Mouse (Mus musculus): ENCODE results near the gene Sema3a.

Gene Sema3a

DNA sequence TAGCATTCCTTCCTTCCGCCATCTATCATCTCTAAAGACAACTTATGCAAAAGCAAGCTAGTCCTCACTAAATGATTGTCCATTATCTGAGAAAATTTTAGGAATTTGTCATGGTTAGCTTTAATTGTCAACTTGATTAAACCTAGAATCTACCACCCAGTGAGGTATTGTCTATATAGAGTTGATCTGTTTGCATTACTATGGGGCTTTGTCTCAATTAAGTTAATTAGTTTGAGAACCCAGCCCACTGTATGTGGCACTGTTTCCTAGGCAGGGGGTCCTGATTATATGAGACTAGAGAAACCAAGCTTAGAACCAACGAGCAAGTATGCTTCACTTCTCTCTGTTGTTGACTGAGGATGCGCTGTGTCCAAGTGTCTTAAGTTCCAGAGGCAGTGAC is 194.9 kb downstream of the Sema3a start:
- DNase-seq (ENCODE audit: low spot score): no peak

DNA sequence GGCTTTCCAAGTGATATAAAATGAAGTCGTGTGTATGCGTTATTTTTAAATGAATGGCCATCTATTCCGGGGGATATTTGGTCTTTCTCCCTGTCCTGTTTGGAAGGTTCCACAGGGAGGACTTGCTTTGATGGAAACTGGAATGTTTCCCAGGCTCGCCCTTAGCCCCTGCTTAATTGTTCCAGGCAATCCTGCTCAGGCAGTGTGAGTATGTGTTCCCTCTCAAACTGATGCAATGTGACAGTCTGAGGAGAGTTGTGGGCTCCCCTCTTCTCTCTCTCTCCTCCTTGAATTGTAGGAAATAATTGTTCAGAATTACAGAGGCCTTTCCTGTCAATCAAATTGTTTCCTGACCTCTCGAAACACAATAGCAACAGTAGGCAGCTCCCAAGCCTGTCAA is 202.1 kb downstream of the Sema3a start:
- DNase-seq (ENCODE audit: low spot score): no peak

DNA sequence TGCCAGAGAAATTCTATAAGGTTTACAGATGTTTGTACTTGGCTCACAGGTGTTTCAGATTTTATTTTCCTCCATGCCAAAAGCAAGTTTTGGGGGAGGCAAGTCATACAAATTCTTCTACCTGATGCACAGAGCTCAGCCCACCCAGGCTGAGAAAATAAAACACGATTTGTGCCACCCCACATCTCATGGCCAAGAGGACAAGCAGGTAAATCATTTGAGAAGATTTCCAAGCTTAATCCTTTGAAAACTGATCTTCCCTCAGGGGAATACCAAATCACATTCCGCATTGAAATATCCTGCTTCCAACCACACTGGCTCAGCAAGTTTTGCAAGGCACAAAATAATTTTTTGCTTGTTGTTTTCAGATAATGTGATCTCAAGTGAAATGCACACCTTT is 206.2 kb downstream of the Sema3a start:
- no peak for DNase-seq (ENCODE audit: low spot score)

DNA sequence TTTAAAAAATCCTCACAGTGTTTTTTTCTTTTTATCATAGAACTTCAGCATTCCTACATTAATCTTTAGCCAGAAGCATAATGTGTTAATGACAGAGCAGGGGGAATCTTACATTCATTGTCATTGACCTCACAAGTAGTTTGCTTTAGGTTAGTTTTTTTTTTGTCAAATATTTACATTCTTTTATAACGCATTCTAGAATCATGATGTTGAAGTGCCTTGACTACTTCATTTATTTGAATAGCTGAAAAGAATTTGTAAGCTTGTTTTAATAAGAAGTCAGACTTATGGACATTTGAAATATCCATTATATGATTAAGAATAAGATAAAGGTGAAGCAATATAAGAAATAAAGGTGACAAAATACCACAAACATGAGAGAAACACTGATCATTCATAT is 212.5 kb downstream of the Sema3a start:
- DNase-seq (ENCODE audit: low spot score): no peak

DNA sequence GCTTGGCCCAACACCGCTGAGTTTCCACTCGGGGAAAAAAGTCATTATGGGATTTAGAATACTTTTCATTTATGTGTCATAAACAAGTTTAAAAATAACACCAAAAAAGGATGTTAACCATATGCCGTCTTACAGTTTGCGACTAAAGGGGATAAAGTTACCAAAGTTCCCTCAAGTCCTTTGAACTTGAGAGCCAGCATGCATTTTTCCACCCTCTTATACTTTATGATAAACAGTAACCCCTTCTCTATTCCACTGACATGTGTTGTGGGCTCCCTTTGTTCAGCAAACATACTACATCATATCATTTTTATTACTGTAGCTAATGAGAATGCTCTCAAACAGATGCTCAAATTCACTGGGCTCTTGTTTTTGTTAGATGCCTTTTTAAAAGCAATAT is 221.9 kb downstream of the Sema3a start:
- no peak for DNase-seq (ENCODE audit: low spot score)

DNA sequence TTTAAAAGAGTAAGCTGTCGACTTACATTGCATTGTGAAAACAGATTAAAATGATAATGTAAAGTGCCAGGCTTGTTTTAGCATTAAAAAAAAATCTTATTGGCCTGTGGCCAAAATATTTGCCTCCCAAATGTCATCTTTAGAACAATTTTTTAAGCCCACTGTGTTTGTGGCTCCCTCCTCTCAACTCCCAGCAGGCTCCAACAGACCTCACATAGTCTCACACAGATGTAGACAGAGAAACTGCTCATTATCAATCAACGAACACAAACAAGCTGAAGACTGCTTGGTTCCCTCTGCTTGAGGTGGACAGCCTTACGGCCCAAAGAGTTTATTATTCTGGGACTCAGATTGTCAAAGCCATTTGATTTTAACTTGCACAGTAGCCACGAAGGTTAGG is 226.4 kb downstream of the Sema3a start:
- DNase-seq (ENCODE audit: low spot score): no peak

DNA sequence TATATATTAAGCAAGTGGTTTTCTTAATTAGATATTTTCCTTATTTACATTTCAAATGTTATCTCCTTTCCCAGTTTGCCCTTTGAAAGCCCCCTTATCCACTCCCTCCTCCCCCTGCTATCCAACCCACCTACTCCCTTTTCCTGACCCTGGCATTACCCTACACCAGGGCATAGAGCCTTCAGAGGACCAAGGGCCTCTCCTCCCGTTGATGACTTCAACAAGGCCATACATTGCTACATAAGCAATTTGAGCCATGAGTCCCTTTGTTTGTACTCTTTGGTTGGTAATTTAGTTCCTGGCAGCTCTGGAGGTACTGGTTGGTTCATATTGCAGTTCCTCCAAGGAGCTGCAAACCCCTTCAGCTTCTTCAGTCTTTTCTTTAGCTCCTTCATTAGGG is 227.8 kb downstream of the Sema3a start:
- DNase-seq (ENCODE audit: low spot score): no peak

DNA sequence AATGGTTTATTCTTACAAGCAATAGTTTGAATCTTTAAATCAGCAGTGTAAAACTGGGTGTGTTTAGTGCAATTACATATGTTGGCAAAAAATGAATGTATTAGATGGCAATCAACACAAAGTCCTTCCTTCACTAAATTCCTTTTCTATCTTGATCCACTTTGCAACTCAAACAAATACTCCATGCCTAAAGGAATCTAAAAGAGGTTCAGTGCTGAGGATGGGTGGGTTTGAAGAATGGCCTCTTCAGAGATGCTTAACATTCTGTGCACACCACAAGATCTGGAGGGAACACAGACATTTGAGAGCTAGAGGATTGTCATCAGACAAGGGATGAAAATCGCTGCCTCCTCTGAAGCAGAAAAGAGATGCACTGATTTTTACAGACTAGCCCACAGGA is 228.3 kb downstream of the Sema3a start:
- no peak for DNase-seq (ENCODE audit: low spot score)

DNA sequence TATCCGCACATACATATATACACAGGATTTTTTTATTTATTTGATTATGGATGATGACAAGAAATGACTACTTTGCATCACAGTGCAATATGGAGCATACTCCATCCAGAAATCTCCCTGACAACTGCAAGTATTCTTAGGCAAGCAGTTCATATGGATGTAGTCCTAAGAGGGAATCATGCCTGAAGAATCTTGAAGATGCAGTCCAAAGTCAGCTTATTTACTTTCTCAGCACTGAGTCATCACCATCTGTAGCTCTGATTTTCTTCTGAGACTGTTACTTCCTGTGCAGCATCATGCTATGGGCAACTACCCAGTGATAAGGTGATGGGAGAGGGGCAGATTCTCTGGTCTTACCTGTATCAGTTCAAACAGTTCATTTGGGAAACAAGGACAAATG is 229.7 kb downstream of the Sema3a start:
- no peak for DNase-seq (ENCODE audit: low spot score)

DNA sequence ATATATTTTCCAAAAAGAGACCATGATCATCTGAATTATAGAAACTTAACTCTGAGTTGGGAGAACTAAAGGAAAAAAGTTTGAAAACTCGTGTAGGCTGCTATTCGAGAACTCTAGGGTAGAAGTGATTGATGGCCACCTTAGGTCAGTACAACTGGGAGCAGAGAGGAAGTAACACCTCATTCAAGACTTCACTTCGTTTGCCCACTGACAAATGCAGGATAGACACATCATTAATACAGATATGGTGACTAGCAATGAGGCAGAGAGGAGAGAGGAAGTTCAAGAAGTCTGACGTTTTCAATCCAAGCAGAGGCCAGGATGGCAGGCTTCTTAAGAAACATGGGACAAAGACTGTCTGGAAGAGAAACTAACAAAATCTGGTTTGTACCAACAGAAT is 233.6 kb downstream of the Sema3a start:
- DNase-seq (ENCODE audit: low spot score): no peak

DNA sequence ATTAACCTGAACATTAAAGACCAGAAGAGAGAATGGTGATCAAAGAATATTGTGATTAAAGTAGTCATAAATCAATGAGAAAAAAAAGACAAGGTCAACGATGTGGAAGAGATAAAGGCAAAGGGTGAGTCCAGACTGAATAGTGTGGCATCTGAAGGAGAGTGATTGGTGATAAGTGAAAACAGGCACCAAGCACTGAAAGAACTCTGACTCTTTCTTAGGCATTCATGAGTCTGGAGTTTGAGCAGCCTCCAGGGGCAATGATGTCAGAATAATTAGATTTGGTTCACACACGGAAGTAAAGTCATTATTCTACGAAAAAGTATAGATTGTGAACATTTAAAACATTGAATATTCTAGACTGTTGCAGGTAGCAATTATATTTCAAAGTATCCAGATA is 235.5 kb downstream of the Sema3a start:
- no peak for DNase-seq (ENCODE audit: low spot score)

DNA sequence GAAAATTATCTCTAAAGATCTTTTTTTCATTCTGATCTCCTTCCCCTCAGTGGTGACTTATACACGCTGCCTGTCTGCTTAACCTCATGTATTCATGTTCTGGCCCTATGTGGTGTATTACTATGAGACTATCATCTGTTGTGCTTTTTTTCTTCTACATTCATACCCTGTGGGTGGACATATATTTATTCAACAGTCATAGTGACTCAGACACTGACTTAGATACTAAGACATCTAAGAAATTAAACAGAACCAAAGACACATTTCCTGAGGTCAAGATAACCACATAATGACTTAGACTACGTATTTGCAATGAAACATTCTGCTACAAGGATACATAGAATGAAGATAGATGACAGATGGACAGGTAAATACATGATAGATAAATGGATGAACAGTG is 239.9 kb downstream of the Sema3a start:
- no peak for DNase-seq (ENCODE audit: low spot score)

DNA sequence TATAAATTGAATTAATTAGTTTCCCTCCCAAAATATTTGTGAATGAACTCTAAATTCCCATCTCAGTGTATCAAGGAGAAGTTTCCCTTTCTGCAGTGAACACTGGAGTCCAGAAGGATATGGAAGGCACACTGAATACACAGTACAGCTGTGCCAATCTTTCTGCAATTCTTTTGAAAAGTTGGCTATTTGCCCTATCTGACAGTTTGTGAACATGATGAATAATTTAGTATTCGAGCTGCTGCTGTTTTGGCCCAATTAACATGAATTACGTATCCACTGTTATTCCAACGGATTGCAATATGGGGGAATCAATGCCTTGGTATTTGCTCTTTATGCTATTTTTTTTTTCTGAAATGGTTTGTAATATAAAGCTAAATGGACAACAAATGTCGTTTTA is 254.0 kb downstream of the Sema3a start:
- DNase-seq (ENCODE audit: low spot score): no peak

DNA sequence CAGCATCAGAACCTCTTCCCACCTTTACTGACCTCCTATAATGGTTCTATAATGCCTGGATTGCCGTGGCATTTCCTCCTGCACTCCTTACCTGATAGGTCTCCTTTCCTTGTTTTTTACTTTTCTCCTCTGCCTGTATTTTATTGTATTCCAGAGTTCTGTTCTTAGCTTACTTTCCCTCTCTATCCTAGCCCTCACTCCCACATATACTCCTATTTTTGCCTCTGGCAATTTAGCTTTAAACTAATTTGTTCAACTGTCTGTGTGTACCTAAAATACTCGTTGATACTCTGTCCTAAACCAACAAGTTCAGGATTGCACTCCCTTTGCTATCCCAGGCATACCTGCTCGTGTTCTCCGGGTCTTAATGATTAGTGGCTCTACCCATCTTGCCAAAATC is 258.8 kb downstream of the Sema3a start:
- no peak for DNase-seq (ENCODE audit: low spot score)

DNA sequence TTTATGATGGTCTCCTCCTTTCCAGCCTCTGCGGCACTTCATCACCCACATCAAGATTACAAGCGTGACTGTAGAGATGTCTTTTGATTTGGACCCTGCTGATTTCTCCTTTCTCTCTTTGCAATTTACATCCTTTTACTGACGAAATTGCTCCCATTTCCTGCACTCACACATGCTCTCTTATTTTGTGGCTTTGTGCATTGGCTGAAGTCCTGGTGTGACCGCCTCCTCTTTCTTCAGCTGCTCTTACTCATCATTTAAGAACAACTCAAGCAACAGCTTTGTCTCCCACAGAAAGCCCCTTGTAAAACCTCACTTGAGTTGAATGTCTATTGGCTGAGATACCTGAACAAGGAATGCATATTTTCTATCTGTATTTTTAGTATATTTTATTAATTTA is 259.5 kb downstream of the Sema3a start:
- no peak for DNase-seq (ENCODE audit: low spot score)

DNA sequence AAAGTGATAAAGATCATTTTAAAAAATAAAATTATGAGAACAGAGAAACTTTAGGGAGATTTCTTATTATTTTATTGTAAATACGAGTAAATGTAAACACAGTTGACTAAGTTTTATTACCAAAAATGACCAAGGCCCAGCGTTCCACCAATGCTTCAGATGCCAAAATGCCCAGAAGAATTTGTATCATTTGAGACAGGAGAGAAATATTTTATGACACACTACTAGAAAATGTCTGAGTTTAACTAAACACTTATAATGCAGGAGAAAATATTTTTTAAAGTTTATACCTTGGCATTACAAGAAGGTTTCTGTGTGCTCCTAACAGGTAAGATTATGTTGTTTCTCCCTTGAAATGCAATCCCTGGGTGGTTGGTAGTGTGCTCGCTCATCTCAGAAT is 261.4 kb downstream of the Sema3a start:
- DNase-seq (ENCODE audit: low spot score): no peak

DNA sequence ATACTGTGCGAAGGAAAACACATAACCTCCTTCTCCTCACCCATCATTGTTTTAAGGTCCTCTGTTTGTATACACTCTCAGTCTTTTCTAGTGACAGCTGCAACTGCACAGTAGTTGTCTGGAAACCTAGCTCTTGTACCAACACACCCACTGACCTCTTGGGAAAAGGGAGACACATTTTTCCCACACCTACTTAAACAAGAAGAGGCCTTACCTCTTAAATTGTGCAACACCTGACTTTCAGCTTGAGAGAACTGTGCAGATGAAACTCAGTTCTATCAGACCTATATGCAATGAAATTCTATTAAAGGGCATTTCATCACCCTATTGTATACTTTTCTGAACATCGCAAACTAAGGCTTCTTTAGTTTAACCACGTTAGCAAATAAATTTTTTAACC is 262.5 kb downstream of the Sema3a start:
- no peak for DNase-seq (ENCODE audit: low spot score)

DNA sequence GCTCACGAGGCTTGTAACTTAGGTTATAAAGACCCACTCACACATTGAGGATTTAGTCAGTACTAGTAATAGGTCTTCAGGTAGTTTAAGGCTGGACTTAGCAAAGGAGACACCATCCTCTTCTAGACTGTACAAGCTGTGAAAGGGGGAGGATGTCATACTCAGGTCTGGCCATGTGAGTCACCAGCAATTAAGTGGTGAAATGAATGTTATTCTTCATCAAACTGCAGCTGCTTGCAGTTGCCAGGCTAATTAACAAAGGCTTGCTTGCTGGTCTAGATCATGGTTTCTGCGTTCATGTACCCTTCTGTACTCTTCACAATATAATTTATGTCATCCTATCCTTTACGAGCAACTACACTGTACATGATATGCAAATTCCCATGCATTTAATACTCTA is 264.8 kb downstream of the Sema3a start:
- DNase-seq (ENCODE audit: low spot score): no peak

DNA sequence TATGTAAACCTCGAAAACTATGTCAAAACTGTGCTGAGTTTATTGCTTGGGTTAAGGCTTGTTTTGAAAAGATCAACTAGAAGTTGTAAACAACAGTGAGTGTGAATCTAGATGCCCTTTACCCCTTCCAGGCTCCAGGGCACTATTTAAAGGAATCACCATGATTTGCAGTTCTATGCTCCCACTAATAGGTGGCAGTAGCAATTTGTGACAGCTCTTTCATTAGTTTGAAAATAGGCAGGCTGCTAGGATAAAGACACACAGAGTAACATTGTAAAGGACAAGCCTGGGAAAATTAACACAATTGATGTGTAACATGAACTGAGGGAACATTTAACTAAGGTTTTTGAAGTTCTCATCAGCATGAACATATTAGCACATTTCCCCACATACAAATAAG is 280.2 kb downstream of the Sema3a start:
- no peak for DNase-seq (ENCODE audit: low spot score)

DNA sequence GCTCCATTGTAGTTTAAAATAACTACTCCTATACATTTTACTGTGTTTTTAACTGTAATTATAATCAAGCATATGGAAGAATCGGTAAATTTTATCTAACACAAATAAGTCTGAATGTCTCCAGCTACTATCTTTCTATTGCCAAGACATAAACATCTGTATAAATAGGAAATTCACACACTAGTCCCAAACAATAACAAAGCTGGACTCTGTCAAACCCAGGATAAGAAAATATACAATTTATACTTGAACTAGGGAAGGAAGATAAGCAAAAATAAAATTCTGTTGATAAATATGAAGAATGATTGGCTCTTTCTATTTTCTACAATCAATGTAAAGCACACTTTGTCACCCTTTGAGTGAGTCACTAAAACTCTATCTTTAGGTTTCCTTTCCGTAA is 280.9 kb downstream of the Sema3a start:
- no peak for DNase-seq (ENCODE audit: low spot score)

DNA sequence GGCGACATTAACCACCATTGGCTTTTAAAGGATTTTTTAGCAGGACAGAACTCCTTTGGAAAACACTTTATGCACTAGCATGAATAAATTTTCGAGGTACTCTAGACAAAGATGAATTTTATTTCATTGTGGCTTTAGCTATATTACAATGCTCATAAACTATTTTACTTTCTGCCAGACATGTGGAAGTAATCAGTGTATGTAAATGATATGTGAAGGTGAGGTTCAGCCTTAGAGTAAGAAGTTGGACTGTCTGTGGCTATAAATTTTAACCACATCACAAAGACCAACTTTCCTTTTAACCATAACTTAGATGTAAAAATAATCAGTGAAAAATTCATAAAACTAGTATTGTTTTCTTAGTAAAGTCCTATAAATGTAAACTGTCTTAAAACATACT is 286.7 kb downstream of the Sema3a start:
- no peak for DNase-seq (ENCODE audit: low spot score)

DNA sequence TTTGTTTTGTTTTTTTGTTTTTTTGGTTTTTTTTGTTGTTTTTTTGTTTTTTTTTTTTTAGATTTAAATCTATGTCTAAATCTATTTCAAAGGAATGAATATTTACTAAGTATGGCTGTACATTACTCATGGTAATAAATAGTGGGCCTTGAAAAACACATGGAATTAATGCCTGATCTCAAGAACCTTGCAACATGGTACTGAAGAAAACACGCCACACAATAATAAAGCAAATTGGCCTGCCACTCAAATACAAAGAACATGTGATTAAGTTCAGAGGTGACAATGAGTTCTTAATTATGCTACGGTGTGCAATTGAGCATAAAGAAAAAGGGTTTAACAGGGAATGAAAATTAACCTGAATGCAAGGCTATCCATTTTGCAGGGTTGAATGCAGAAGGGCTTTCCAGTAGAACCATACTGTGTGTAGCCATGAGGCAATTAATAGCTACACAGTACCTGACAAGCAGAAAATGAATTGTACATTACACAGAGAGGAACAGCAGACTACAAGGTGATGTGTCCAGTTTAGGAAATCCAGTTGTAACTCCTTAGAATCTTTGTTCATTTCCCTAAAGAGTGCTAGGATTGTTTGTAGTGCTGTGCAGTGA is 288.8 kb downstream of the Sema3a start:
- DNase-seq (ENCODE audit: low spot score): no peak

DNA sequence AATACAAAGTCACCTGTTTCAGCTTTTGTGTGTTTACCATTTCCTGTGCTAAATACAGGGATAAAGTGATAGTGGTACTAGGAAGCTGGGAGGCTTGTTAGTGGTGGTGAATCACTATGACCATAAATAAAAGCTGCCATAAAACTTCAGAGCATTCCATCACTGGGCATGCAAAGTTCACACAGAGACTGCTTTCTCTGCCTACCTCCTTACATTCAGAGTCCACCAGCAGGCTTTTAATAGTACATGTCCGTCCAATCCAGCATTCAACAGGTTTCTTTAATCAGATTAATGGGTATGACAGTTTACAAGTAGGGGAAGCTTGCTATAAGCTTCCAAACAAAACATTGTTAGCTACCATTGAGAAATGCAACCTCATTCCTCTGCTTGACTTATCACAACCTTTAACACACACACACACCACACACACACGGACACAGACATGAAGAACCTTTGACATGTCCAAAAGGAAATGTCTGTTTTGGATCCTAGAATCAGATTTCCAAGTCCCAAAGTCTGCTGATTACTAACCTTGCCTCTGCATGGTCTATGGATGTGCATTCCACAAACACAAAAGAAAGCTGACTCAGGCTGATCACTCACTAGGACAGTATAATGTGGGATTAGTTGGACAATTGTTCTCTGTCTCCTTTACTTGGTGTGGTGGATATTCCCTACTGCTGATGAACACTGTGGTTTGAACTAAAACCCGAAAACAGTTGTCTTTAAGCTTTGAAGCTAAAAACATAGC is 291.9 kb downstream of the Sema3a start:
- DNase-seq (ENCODE audit: low spot score): no peak

DNA sequence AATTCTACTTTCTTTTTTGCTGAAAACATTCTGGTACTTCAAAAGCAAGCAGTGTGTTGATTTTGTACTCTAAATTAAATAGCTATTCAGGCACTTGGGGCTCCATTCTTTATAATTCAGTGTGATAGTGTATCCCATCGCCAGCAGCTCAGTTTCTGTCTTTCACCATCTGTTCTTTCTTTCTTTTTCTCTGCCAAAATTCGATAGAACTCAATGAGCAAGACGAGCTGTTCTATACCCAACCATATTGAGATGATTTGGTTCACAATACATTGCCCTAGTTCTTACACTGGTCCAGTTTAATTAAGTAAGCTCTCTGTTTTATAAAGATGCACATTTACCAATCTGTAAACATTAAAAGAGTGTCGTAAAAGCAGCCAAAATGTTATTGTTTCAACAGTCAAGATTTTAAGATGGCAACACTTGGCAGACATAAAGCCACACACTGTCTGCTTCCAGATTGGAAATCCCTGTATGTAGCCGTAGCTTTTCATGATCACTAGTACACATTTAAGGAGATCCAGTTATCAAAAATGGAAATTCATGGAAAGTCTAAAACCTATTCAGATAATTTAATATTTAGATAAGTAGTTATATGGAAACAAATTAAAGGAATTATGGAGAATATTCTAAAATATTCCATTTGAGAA is 296.2 kb downstream of the Sema3a start:
- no peak for DNase-seq (ENCODE audit: low spot score)
